Mouse (Mus musculus): ENCODE results near the gene Tns3. TPM values are rescaled to one million over a fixed set of nuclear protein-coding genes. Genes with fewer than 3 reads are reported as not detected.
"Not testable (repeated sequence)": the region's sequence is repeated elsewhere in the genome, so short reads cannot be mapped to it uniquely, and the experiment has no call there.

Gene Tns3
- polyA plus RNA-seq, 1 experiment from 2014 or later: 58.1 TPM

DNA sequence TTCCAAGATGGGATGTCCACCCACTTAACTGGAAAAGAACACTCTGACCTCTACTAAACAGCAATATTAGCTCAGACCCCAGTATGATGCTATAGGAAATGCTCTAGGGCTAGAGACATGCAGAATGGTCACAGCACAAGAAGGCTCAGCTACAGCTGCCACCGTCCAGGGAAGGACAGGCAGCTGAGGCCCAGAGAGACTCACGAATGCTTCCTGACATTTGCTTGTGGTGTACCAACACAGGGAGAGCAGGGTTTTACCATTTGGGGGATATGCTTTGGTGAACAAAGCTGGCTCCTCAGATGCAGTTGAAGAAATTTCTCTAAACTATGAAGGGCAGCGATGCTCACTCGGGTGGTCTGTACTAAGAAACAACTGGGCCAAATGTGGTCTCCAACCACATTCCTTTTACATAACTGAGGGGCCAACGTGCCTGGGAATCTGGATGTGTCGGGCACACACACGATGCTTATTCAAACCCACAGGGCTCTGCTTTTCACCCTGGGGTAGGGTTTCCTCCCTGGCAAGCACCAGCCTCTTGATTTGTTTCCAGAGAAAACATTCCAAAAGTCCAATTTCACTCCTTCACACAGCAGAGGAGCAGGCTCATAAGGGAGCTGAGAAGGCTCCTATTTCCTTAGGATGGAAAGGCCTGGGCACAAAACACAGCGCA, 124.6 kb downstream of the Tns3 start:
- ATAC-seq (ENCODE audit: low read depth): no peak
- H3K9me3 ChIP-seq (ENCODE audit: control insufficient read depth, low read length): no peaks in the 10 kb centered on the region
- peak overlapping the region; percentile 58 for H3K27ac ChIP-seq (ENCODE audit: low read length)
- WGBS: 50% methylated on average over 8 of the region's 8 CpGs
- peaks cover 22% of the 10 kb centered on the region for H3K4me1 ChIP-seq (replicated peaks; ENCODE audit: control insufficient read depth, insufficient read depth, low read length)
- H3K4me2 ChIP-seq (ENCODE audit: low read depth, low read length): no peak overlapping the region
- peak overlapping the region; percentile 39; the same call in 1 of the 2 replicates for H3K9ac ChIP-seq (ENCODE audit: low read length)
- no peaks in the 10 kb centered on the region for H3K27me3 ChIP-seq (ENCODE audit: control insufficient read depth, insufficient read depth, low read depth, low read length)
- no peak overlapping the region for H3K4me3 ChIP-seq (ENCODE audit: low read length)
- H3K36me3 ChIP-seq (ENCODE audit: control insufficient read depth, insufficient read depth, low read length): no peaks in the 10 kb centered on the region; the same call in 1 of the 2 replicates

DNA sequence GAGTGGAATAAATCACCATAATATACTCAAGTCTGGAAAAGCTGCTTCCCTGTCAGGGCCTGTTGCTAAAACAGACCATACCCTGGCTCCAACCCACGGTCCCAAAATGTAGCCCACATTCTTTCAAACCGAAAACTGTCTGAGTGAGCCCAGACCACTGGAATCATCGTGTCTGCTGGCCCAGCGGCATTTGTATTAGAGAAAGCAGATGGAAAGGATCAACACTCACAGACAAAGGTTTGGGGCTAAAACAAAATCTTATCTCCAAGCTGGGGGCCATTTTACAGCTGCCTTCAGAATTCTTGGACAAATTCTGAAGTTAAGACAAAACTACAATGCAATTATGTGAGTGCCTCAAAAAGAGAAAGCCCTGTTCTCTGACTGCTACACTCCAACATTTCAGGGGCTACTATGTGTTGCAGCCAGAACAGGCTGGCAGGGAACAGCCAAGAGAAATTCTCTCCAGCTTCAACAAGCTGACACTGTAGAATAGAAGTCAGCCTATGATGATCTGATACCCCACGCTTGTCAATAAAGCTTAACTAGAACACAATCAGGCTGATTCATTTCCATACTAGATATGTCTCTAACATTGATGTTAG, 127.2 kb downstream of the Tns3 start:
- WGBS: 45% methylated on average over 5 of the region's 5 CpGs

DNA sequence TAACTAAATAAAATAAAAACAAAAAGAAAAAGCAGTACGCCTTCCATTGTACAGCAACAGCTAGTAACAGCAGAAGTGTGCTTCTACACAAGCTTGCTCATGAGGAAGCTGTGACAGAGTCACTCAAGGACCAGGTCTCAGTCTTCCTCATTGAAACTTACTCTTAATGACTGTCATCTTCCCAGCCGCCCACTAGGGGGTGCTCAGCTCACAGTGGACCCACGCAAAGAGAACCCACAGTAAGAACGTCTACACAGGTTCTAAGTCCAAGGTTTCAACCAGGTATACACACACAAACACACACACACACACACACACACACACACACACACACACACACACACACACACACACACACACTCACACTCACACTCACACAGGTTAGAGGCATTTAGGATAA, 129.4 kb downstream of the Tns3 start:
- Histone ChIP-seq H3K9me3 (ENCODE audit: control insufficient read depth, low read length) (no peaks in the 10 kb centered on the region), H3K4me2 (ENCODE audit: low read depth, low read length) (no peak overlapping the region), H3K4me1 (replicated peaks; ENCODE audit: control insufficient read depth, insufficient read depth, low read length) (peaks cover 10% of the 10 kb centered on the region), H3K36me3 (ENCODE audit: control insufficient read depth, insufficient read depth, low read length) (peaks cover 27% of the 10 kb centered on the region), H3K9ac (ENCODE audit: low read length) (no peak overlapping the region), H3K27ac (ENCODE audit: low read length) (no peak overlapping the region), H3K4me3 (ENCODE audit: low read length) (no peak overlapping the region), H3K27me3 (ENCODE audit: control insufficient read depth, insufficient read depth, low read depth, low read length) (no peaks in the 10 kb centered on the region)
- no peak for ATAC-seq (ENCODE audit: low read depth)
- WGBS: 21% methylated on average over 4 of the region's 4 CpGs

More for the DNA sequence above, 127.2 kb downstream of the Tns3 start:
- H3K9me3 ChIP-seq (ENCODE audit: control insufficient read depth, low read length): no peaks in the 10 kb centered on the region
- peaks cover 20% of the 10 kb centered on the region for H3K4me1 ChIP-seq (replicated peaks; ENCODE audit: control insufficient read depth, insufficient read depth, low read length)
- H3K27me3 ChIP-seq (ENCODE audit: control insufficient read depth, insufficient read depth, low read depth, low read length): no peaks in the 10 kb centered on the region
- no peak overlapping the region for H3K4me2 ChIP-seq (ENCODE audit: low read depth, low read length)
- no peak overlapping the region for H3K4me3 ChIP-seq (ENCODE audit: low read length)
- peak overlapping the region; percentile 89 for H3K27ac ChIP-seq (ENCODE audit: low read length)
- ATAC-seq (ENCODE audit: low read depth): peak; percentile 85
- peaks cover 13% of the 10 kb centered on the region for H3K36me3 ChIP-seq (ENCODE audit: control insufficient read depth, insufficient read depth, low read length)
- H3K9ac ChIP-seq (ENCODE audit: low read length): no peak overlapping the region

DNA sequence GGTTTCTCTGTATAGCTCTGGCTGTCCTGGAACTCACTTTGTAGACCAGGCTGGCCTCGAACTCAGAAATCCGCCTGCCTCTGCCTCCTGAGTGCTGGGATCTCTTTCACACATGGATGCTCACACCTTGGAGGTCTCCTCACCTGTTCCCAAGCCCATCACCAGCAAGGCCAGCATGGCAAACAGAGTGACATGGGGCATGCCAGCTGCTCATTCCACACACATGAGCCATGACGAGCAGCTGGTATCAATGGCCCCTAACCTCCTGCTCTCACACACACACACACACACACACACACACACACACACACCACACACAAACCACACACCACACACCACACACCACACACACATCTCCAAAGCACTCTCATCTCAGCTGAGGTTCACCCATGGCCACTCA, 131.6 kb downstream of the Tns3 start:
- WGBS: 90% methylated on average over 3 of the region's 3 CpGs
- peaks cover 27% of the 10 kb centered on the region for H3K36me3 ChIP-seq (ENCODE audit: control insufficient read depth, insufficient read depth, low read length)
- H3K4me3 ChIP-seq (ENCODE audit: low read length): not testable (repeated sequence)

DNA sequence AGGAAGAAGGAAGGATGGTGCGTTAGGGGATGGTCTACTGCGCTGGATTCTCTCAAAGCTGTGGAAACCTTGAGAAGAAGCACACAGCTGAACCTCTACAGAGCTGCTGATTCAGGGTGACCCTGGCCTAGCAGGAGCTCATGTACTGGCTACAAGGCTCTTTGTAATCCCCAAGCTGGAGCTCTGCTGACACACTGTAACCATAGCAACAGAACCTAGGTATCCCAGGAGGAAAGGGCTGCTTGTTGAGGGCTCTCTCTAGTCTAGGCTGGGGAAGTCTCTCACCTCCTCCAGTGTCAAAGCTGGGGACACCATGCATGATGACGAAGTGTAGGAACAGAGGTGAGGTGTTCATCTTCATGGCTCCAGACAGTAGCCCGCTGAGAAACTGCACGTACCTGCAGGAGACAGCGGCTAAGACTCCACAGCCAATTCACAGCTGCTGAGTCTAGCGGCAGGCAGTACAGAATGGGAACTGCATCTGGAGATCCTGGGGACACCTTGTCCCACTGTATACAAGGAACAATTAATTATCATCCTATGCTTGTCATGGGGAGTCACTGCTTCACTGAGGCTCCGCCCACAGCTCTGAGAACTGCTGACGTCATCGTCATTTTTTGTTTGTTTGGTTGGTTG, 132.1 kb downstream of the Tns3 start:
- Histone ChIP-seq H3K9me3 (ENCODE audit: control insufficient read depth, low read length) (no peaks in the 10 kb centered on the region), H3K36me3 (ENCODE audit: control insufficient read depth, insufficient read depth, low read length) (peaks cover 27% of the 10 kb centered on the region), H3K4me2 (ENCODE audit: low read depth, low read length) (no peak overlapping the region), H3K27me3 (ENCODE audit: control insufficient read depth, insufficient read depth, low read depth, low read length) (no peaks in the 10 kb centered on the region), H3K9ac (ENCODE audit: low read length) (no peak overlapping the region), H3K4me1 (replicated peaks; ENCODE audit: control insufficient read depth, insufficient read depth, low read length) (peaks cover 5% of the 10 kb centered on the region; the same call in 1 of the 2 replicates), H3K27ac (ENCODE audit: low read length) (no peak overlapping the region), H3K4me3 (ENCODE audit: low read length) (no peak overlapping the region)
- no peak for ATAC-seq (ENCODE audit: low read depth)
- WGBS: 86% methylated on average over 10 of the region's 10 CpGs

More for the DNA sequence above, 131.6 kb downstream of the Tns3 start:
- not testable (repeated sequence) for H3K4me2 ChIP-seq (ENCODE audit: low read depth, low read length); H3K4me1 ChIP-seq (replicated peaks; ENCODE audit: control insufficient read depth, insufficient read depth, low read length); H3K27ac ChIP-seq (ENCODE audit: low read length); H3K27me3 ChIP-seq (ENCODE audit: control insufficient read depth, insufficient read depth, low read depth, low read length); H3K9me3 ChIP-seq (ENCODE audit: control insufficient read depth, low read length); ATAC-seq (ENCODE audit: low read depth); H3K9ac ChIP-seq (ENCODE audit: low read length)

DNA sequence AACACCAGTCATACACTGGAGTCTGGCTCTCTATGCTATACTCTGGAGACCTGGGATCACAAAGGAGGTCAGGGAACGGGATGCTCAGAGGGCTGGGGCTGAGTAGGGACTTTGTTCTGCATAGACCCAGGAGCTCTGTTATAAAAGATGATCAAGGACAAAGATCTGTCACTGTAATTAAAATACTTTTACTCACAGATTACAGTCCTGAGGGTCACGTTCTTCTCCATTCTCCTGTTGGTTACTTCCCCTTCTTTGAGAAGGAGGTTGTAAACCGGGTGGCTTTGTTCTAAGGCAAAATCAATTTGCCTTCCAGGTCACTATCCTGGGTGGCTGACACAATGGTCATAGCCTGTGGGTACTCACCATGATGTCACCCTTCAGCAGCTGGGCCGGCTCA, 133.8 kb downstream of the Tns3 start:
- no peak for ATAC-seq (ENCODE audit: low read depth)
- H3K9ac ChIP-seq (ENCODE audit: low read length): no peak overlapping the region
- H3K4me3 ChIP-seq (ENCODE audit: low read length): no peak overlapping the region
- H3K4me2 ChIP-seq (ENCODE audit: low read depth, low read length): no peak overlapping the region
- peaks cover 13% of the 10 kb centered on the region for H3K4me1 ChIP-seq (replicated peaks; ENCODE audit: control insufficient read depth, insufficient read depth, low read length)
- 86% methylated on average over 4 of the region's 4 CpGs for WGBS
- peaks cover 27% of the 10 kb centered on the region for H3K36me3 ChIP-seq (ENCODE audit: control insufficient read depth, insufficient read depth, low read length)
- no peaks in the 10 kb centered on the region for H3K27me3 ChIP-seq (ENCODE audit: control insufficient read depth, insufficient read depth, low read depth, low read length)
- no peaks in the 10 kb centered on the region for H3K9me3 ChIP-seq (ENCODE audit: control insufficient read depth, low read length)
- no peak overlapping the region for H3K27ac ChIP-seq (ENCODE audit: low read length)

DNA sequence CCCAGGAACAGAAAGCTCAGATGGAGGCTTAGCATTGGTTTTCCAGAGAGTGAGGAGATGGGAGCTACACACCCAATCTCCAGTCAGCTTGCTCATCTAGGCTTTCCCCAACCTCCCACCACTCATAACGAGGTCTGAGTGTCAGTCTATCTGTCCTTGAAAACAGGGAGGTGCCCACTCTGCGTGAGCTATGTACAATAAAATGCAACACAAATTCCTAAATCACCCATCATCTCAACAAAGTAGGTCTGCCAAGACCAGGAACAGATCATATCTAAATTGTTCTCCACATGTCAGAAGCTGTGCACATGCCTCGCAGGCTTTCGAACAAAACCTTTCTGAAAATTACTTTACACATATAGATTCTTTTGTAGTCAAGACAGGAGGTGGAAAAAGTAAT, 134.3 kb downstream of the Tns3 start:
- H3K4me2 ChIP-seq (ENCODE audit: low read depth, low read length): no peak overlapping the region
- ATAC-seq (ENCODE audit: low read depth): no peak

DNA sequence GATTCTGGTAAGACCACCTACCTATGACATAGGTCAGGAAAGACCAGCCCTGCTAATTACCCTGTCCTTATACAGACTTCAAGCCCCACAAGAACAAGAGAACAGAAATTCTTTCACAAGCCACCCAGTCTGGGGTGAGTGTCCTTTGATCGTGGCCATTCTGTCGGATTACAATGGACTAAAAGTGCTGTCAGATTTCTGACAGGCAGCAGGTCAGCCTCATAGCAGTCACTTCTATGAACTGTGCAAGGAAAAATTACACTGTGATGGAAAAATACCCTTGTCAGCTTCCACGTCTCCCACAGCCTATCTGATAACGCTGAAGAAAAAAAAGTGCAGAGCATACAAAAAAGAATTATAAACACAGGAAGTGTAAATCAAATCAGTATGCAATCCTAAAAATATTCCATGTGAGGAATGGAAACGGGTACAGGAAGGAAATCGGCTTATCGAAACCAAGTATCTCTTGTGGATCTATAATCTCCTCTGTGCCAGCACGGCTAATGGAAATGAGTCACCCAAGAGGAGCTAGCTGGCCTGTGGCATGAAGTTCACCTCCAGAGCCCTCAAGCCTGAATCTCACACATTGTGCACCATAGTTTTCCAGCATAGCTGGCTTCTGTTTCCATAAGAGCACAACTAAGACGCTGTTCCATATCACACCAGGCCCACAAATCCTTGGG, 138.7 kb downstream of the Tns3 start:
- peak; percentile 89 for ATAC-seq (ENCODE audit: low read depth)

More for the DNA sequence above, 134.3 kb downstream of the Tns3 start:
- Histone ChIP-seq H3K36me3 (ENCODE audit: control insufficient read depth, insufficient read depth, low read length) (peaks cover 27% of the 10 kb centered on the region), H3K9me3 (ENCODE audit: control insufficient read depth, low read length) (no peaks in the 10 kb centered on the region), H3K9ac (ENCODE audit: low read length) (no peak overlapping the region), H3K4me1 (replicated peaks; ENCODE audit: control insufficient read depth, insufficient read depth, low read length) (peaks cover 17% of the 10 kb centered on the region), H3K27me3 (ENCODE audit: control insufficient read depth, insufficient read depth, low read depth, low read length) (no peaks in the 10 kb centered on the region), H3K27ac (ENCODE audit: low read length) (no peak overlapping the region), H3K4me3 (ENCODE audit: low read length) (no peak overlapping the region)
- 82% methylated on average over 4 of the region's 4 CpGs for WGBS

More for the DNA sequence above, 138.7 kb downstream of the Tns3 start:
- WGBS: 34% methylated on average over 9 of the region's 9 CpGs
- Histone ChIP-seq H3K27ac (ENCODE audit: low read length) (peak overlapping the region; percentile 96), H3K4me2 (ENCODE audit: low read depth, low read length) (no peak overlapping the region), H3K4me3 (ENCODE audit: low read length) (no peak overlapping the region), H3K4me1 (replicated peaks; ENCODE audit: control insufficient read depth, insufficient read depth, low read length) (peaks cover 34% of the 10 kb centered on the region), H3K27me3 (ENCODE audit: control insufficient read depth, insufficient read depth, low read depth, low read length) (no peaks in the 10 kb centered on the region), H3K9me3 (ENCODE audit: control insufficient read depth, low read length) (no peaks in the 10 kb centered on the region), H3K9ac (ENCODE audit: low read length) (peak overlapping the region; percentile 31), H3K36me3 (ENCODE audit: control insufficient read depth, insufficient read depth, low read length) (peaks cover 6% of the 10 kb centered on the region)
